Mouse (Mus musculus): ENCODE data around the gene Selenom.

The Selenom gene

GRCm38 (mm10) chr11:3531634-3532033 is 17.1 kb downstream of the Selenom start:
- DNase-seq = peak; percentile 62

DNA sequence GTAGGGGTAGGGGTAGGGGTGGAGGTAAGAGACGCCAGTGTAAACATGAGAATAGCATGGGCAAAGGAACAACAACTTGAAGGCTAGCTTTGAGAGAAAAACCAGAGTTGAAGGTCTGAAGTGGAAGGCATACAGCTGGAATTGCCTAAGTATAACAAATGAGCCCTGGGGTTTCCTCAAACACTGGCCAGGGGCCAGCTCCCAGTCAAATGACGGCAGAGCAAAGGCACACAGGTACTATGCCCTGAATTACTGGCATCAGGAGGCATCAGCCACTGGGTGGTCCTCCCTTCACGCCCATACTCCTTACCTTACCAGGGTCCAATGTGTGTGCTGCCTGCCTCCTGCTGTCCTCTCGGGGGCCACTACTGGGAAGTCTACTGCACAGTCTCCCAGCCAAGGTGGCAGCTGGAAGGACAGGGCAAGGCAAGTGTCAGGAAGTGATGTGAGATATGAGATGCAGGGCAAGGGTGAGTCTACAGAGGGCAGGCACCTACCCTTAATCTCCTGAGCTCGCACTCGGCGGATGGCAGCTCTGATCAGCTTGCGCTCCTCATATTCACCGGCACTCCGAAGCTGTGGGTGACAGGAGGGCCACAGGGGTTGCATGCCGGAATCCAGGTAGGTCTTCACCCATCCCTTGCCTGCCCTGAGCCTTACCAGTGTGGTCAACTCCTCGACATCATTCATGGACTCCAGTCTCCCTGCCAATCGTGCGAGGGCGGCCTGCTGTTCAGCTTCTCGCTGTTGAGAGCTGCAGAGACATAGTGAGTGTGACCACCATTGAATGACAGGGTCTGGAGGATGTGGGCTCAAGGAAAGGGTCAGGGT is 17.8 kb downstream of the Selenom start:
- DNase-seq = peak; percentile 19

GRCm38 (mm10) chr11:3533406-3533932 is 19.0 kb downstream of the Selenom start:
- peak; percentile 16 for DNase-seq

DNA sequence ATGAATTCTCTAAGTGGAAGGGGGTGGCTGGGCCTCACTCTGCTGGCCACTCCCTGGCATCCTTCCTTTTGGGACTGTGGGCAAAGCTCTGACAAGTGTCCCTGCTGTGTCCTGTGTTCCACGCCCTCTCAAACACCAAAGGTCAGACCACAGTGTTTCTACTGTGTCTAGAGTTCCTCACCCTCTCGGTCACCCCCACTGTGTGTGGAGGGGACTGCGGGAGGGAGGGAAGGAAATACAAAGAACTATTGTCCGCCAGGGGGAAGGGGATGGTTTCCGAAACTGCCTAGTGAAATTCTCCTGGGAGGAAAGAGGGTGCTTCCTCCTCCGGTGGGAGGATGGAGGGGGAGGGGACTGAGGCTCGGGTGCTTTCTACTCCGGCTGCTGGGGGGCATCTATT is 20.5 kb downstream of the Selenom start:
- DNase-seq = no peak

DNA sequence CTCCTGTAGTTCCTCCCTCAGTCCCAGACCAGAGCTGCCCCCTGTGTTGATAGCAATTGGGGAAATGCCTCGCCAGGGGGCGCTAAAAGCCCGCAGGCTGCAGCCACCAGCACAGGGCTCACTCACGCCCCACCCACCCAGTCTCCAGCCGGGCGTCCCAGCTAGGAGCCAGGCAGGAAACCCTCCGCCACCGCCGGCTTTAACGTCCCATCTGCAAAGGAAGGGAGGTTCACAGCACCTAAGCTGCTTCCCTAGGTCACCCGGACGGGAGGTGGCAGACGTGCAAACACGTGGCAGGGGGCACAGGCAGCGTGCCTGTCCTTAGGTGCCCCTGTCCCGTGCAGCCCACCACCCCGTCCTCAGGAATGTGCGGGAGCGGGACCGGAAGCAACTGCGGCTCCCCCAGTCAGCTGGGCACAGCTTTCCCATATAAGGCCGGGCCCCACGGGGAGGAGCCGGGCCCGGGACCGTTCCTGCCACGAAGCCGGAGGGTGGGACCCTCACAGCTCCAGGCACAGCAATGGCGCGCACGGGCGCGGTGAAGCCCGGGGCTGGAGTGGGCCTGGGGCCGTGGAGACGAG is 21.0 kb downstream of the Selenom start:
- DNase-seq = peak; percentile 93

GRCm38 (mm10) chr11:3536082-3536481 is 21.6 kb downstream of the Selenom start:
- peak; percentile 26 for DNase-seq

- peak; percentile 34 for DNase-seq
Observed at GRCm38 (mm10) chr11:3536745-3537333, 22.4 kb downstream of the Selenom start.

GRCm38 (mm10) chr11:3537711-3538110 is 23.2 kb downstream of the Selenom start:
- DNase-seq = peak; percentile 24

- peak; percentile 43 for DNase-seq
Observed at GRCm38 (mm10) chr11:3538341-3538740, 23.9 kb downstream of the Selenom start.

DNA sequence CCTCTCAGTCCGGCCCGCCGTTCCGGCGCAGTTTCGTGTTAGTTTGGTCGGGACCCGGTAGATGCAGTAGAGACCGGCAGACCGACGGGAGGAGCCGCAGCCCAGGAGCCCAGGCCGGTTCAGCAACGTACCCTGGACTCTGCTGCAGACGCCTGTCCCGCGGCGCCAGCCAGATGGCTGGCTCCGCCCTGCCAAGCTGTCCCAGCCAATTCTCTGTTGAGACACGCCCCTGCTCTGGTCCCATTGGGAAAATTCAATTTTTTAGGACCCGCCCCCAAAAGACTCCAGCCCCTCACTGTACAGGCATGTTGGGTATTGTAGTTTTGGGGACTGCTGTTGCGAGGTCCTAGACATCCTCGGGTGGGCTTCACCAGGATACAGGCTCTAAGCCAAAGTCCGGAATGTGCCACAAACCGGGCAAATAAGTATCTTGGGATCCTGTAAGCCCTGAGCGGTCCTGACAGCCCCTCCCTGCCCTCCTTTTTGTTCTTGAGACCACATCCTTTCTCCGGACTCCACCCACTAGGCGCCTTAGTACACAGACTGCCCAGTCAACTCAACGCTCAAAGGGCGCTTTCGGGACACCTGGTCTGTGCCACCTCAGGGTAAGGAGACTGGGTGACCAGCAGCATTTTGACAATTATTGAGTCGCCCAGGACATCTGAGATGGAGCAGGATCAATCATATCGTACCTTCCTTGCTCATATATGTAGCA is 24.8 kb downstream of the Selenom start:
- DNase-seq = peak; percentile 96

GRCm38 (mm10) chr11:3539826-3540196 is 25.3 kb downstream of the Selenom start:
- no peak for DNase-seq

DNA sequence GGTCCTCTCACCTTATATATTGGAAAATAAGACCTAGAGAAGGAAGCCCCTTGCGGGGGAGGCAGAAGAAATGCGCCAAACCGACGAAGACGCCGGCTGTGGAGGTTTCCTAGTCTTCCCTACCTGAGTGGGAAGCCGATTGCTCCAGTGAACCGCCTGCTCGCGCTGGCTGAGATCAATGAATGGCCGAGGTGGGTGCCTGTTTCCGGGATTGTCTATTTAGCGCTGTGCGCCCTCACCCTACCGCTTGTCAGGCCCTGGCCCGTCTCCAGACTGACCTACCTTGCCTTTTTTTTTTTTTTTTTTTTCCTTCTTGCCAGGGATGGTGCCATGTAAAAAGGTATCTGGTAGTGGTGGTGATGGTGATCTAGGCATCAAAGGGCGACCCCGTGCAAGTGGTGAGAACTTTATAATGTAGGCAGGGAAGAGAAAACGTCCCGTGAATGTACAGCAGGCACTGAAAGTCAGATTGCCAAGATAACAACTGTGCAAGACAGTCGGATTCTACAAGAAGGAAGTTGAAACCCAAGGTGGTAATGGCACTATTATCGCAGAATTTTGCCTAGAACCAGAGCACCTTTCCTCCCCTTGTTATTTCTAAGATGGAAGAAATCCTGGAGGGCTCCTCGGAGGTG is 26.1 kb downstream of the Selenom start, which contains the start of gene Smtn:
Smtn (minus strand) TSS at position 162 of the 635 bp plus-strand sequence.
- peak; percentile 39 for DNase-seq

- peak; percentile 13 for DNase-seq
Observed at GRCm38 (mm10) chr11:3541932-3542331, 27.4 kb downstream of the Selenom start.

GRCm38 (mm10) chr11:3543001-3543400 is 28.5 kb downstream of the Selenom start:
- DNase-seq = no peak

DNA sequence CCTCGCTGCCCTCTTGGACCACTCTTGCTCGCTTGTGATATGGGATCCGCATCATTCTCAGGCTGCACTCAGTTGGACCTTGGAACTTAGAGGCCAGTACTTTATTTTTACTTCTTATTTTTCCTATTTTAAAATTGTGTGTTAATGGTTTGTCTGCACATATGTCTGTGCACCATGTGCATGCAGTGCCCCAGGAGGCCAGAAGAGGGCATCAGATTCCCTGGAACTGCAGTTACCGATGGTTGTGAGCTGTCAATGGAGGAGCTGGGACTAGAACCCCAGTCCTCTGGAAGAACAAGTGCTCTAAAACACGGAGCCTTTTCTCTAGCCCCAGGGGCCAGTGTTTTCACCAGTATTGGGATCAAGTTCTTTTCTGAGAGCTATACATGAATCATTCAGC is 29.9 kb downstream of the Selenom start:
- DNase-seq = no peak

- DNase-seq = no peak
Observed at GRCm38 (mm10) chr11:3545531-3546241, 31.2 kb downstream of the Selenom start.

DNA sequence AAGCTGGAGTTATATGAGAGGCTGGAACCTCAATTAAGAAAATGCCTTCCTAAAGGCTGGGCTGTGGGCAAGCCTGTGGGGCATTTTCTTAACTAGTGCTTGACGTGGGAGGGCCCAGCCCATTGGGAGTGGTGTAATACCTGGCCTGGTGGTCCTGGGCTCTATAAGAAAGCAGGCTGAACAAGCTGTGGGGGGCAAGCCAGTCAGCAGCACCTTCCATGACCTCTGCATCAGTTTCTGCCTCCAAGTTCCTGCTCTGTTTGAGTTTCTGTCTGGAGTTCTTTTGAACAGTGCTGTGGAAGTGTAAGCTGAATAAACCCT is 31.7 kb downstream of the Selenom start:
- DNase-seq = no peak

DNA sequence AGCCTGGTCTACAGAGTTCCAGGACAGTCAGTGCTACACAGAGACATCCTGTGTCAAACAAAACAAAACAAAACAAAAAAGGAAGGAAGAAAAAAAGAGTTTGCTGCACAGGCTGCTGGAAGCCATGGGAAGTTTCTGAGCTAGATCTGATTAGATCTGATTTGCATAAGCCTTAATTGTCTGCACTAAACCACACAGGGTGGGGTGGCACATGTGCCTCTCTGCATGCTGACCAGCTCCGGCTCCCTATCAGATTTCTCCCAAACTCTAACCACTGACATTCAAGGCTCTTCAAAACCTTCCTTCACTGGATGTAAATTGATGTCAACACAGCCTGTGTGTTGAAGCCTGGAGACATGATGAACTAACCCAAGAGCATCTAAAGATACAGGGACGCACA is 32.6 kb downstream of the Selenom start:
- no peak for DNase-seq

DNA sequence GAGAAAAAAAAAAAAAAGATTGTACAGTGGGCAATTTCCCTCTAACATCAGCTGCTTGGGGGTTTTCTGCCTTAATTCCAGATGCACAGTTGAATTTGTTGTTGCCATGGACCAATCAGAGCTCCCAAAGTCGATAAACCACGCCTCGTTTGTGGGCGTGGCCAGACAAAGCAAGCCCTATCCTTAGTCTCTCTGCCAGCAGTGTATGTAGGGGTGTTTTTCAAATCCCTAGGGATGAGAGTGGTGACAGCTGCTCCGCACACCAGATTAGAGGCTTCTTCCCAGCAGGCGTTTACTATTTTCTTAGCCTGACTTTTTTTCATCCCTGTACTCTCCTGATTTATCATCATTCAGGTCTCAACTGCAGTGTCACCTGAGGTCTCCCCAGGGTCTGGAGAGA is 33.5 kb downstream of the Selenom start:
- DNase-seq = no peak

GRCm38 (mm10) chr11:3548564-3549295 is 34.2 kb downstream of the Selenom start:
- DNase-seq = no peak

- no peak for DNase-seq
Observed at GRCm38 (mm10) chr11:3549791-3550190, 35.3 kb downstream of the Selenom start.

Measured in cerebellum, adult 9-10 months (tissue).